Mouse (Mus musculus) c-Kit-positive CD71-negative TER-119-negative erythroid progenitor cells, embryonic 14.5 days (primary cell): ENCODE results near the gene Olfr692.
"Not testable (repeated sequence)": the region's sequence is repeated elsewhere in the genome, so short reads cannot be mapped to it uniquely, and the experiment has no call there.

Experiments
- DNase-seq: peaks from one replicate; pipeline ENCODE4 v3.0.0-alpha.2; 2013; ENCODE audit warnings: low read depth

Olfr692 gene

DNA sequence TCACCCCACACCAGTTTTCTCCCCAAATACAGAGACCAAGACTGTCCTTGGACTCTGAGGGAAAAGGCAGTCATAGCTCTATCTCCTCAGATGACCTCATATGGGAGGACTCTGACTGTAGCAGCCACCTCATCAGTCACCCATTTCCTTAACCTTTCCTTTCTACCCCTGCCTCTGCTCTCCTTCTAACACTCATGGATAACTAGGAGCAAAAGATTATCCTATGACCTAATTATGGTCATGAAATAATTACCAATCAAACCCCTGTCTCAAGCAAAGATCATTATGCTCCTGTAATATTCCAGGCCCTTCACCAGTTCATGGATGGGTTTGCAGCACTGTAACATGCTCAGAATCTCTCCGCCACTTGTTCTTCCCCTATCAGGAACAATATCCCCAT lies at the start of gene Olfr692:
Gene Olfr692 (plus strand): TSS at position 301 of the 400 bp plus-strand sequence.
- DNase-seq, result no peak

DNA sequence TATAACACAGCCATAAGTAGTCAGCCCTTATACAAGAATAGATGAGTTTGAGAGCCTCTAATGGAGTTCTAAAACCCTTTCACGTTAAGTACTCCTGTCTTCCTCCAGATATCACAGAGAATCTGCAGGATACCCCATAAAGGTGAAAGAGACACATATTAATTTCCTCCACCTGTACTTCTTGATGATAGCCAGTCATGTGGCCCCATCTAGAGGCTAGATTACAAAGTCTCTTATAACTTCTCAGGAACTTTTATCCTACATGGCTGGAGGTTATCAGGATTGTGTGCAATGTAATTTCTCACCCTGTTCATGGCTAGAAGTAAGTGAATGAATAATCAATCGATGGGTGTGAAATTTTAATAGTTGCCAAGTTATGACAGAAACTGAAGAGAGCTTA lies 42.7 kb upstream of the Olfr692 start:
- DNase-seq, result no peak

DNA sequence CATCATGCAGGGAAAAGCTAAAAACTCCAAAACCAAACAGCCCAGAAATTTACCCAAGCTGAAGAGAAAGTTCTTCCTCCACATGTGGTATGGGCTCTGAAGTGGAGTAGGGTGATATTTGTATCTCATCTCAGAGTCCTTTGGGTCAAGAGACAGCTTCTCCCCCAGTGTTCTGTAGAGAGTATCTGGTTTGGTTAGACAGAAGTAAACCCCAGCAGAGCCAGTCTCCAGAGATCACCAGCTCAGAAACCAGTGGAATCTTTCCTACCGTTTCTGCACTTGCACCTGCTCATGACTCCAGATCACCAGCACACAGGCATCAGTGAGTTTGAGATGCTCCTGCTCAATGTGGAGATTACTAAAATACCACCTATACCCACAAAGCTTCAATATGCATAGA lies 34.0 kb upstream of the Olfr692 start, which contains the start of gene Olfr690:
Gene Olfr690 (minus strand): TSS at position 101 of the 400 bp plus-strand sequence.
- DNase-seq, result no peak

DNA sequence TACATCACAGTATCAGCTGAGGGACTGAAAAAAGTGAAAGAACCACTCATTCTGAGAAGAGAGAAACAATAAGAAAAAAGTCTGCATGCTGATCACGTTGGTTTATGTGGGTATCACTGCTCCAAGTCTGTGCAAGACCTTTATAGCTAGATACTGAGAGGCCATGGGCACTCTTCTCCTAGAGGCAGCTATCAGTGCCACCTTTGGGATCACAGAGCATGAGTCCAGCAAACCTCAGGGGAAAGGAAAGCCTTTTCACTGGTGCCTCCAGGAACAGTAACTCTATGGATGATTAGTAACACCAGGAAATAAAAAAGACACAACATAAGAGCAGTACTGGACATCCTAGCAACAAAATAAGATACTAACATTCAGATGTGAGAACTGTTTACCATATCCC lies 25.9 kb upstream of the Olfr692 start, which contains the start of gene Olfr691:
Gene Olfr691 (minus strand): TSS at position 101 of the 400 bp plus-strand sequence.
- DNase-seq, result no peak

DNA sequence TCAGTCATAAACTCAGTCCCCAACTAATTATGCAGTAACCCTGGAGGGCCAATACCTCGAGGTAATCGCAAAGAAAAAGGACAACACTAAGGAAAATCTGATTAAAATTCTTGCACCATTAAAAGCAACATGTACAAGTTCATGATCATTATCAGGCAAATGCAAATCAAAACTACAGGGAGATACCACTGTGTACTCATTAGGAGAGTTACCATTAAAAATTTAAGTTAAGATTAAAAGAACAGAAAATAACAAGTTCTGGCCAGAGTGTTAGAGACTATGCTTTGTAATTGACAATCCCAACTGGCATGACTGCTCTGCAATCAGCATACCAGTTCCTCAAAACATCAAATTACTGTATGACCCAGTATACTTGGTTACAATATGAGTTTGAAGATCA lies 25.3 kb upstream of the Olfr692 start:
- no peak for DNase-seq

DNA sequence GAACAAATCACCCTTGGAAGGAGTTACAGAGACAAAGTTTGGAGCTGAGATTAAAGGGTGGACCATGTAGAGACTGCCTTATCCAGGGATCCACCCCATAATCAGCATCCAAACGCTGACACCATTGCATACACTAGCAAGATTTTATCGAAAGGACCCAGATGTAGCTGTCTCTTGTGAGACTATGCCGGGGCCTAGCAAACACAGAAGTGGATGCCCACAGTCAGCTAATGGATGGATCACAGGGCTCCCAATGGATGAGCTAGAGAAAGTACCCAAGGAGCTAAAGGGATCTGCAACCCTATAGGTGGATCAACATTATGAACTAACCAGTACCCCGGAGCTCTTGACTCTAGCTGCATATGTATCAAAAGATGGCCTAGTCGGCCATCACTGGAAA lies 12.0 kb upstream of the Olfr692 start:
- not testable (repeated sequence) for DNase-seq

DNA sequence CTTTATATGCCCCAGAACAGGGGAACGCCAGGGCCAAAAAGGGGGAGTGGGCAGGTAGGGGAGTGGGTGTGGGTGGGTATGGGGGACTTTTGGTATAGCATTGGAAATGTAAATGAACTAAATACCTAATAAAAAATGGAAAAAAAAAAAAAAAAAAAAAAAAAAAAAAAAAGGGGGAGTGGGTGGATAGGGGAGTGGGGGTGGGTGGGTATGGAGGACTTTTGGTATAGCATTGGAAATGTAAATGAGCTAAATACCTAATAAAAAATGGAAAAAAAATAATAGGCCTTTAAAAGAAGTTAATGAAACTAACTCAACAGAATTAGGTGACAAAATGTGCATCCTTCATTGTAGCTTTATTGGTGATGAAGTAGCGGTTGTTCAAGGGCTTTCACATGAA lies 11.5 kb upstream of the Olfr692 start:
- not testable (repeated sequence) for DNase-seq

DNA sequence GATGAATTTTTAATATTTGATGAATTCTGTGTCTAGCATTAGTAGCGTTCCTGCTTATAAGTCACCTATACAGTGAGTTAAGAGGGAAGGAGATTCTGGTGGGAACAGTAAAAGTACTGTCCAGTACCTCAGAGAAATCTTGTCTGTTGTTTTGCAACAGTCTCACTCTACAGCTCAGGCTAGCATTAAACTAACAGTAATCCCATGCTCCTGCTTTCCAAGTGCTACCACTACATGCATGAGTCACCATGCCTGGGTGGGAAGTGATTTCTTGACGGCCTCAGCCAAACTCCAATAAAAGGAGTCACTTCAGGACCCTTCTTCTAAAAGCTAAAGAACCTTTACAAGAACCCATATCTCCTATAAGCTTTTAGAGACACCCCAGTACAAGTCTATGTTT lies 6.3 kb upstream of the Olfr692 start:
- no peak for DNase-seq

DNA sequence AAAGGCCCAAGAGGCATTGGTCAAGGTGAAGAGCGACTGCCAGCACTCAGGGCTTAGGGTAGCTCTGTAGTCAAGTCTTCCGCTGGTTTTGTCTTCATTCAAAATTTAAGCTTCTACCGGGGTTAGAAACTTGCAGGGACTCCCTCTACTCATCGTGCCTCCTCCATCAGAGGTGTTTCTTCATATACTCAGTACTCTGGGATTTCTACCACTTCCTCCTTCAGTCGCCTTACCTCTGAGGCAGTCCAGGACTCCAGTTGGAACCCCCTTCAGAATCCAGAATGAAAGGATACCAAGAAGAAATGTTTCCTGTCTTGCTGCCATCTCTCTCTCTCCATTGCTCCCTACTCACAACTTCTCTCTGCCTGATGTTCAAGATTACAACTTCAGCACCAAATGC lies 762 bp upstream of the Olfr692 start:
- no peak for DNase-seq

DNA sequence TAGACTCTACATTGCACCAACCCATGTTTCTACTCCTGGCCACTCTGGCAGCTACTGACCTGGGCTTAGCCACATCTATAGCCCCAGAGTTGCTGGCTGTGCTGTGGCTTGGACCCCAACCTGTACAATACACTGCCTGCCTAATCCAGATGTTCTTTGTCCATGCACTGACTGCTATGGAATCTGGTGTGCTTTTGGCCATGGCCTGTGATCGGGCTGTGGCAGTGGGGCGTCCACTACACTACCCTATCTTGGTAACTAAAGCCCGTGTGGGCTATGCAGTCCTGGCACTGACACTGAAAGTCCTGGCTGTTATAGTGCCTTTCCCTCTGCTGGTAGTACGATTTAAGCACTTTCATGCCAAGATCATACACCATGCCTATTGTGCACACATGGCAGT lies 491 bp downstream of the Olfr692 start:
- DNase-seq, result no peak

DNA sequence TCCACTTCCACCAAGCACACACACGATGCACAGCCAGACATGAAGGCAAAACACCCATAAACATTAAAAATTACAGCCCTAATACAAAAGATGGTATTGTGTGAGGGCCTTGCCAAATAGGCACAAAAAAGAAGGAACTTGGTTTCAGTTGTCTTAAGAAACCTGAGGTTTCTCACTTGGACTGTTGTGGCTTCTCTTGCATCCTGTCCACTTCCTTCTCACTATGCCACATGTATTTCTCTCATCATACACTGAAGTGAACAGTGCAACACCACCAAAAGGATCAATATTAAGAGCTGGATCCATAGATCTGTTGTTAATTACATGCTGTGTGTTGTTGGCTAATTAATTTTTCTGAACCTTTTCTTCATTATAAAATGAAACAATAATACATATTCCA lies 4.9 kb downstream of the Olfr692 start:
- peak; percentile 24 for DNase-seq

DNA sequence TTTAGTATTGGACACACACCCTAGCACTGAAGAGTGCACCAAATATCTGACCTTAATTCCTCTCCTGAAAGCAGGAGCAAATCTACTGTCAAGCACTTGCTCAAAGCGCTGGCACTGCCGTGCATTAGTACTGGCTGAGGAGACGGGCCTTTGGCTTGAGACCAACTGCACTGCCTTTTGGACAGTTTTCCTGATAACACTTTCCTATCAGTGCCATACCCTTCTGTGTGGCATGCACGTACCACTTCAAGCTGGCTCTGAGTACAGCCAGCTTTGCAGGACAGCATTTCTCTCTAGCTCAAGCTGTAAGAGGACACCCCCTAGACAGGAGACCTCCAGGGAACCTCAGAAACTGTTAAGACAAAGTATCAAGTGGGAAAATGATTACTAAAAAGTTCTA lies 5.5 kb downstream of the Olfr692 start:
- DNase-seq, result no peak

DNA sequence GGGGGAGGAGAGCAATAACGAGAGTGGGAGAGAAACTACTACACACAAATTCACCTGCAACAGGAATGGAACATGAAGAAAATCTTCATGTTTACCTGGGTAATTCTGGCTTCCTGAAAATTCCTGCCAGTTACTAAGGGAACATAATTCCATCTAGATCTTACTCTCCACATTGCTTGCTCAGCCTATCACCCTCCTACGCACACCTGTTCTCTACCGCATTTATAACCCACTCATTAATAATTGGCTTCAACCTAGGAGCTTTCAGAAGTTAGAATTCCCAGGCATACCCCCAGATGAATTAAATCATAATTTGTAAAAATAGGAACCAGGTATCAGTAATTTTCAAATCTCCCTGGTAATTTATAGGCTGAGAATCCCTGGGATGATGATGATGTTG lies 5.9 kb downstream of the Olfr692 start:
- DNase-seq, result no peak

DNA sequence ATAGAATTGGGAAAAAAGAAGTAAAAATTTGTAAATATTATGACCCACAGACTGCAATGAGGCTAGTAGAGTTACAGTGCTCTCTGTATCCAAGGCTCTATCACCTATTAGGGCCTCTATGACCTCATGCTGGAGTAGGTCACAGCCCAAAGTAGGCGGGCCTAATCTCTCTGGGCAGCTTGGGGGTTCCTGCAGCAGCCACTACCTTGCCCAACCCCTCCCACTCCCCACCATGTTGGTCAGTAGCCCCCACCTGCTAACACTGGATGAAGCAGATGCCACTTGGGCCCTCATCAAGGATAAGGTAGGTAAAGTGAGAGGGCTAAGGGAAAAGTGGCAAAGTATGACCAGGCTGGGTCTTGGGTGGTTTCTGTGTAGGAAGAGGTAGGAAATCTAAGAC lies 6.8 kb downstream of the Olfr692 start, which contains the start of gene Gm5901:
Gene Gm5901 (plus strand): TSS at position 173 of the 400 bp plus-strand sequence.
- DNase-seq, result no peak

DNA sequence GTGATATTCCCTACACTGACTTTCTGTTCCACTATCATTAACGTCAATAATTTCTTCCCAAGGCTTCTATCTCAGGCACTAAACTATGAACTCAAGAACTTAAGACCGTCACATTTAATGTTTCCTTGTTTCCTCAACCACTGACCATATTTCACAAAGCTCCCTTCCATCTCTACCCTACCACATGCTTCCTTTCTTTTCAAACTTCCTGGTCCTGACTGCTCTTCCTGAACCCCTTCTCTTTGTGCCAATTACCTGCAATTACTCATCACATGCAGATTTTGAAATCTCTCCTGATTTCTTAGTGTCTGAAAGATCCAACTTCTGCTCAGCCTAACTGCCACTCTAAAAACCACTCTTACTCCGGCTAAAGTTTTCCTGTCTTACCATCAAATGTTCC lies 12.3 kb downstream of the Olfr692 start:
- no peak for DNase-seq

DNA sequence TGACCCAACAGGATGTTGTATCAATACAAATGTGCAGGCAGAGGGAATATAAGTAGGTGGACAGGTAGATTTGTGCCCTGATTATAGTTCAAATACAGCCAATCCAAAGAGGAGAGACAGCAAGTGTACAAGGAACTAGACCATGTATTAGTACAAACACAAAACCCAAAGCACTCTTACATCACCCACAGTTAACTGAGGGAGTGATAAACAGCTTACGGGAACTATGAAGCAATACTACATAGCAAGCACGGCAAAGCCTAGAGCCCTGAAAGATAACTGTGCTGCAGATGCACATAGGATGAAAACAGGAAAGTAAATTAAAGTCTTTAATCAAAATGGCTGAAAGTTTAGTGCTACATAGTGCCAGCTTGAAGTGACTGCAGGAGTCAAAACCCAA lies 19.7 kb downstream of the Olfr692 start:
- no peak for DNase-seq

DNA sequence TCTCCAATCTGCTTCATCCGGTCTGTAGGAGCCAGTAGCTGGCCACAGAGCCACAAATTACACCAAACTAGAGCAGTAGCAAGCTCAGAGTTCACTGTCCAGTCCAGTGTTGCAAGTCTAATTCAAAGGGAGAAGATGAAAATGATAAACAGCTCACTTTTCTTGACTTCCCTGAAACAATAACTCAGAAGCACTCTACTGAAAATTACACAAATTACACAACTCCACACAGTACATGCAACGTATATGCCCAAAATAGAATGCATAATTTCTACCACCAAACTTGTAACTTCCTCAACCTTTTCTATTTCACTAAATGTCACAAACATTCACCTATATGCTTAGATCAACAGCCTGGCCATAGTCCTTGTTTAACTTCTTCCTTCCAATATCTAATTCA lies 22.2 kb downstream of the Olfr692 start:
- DNase-seq, result no peak

DNA sequence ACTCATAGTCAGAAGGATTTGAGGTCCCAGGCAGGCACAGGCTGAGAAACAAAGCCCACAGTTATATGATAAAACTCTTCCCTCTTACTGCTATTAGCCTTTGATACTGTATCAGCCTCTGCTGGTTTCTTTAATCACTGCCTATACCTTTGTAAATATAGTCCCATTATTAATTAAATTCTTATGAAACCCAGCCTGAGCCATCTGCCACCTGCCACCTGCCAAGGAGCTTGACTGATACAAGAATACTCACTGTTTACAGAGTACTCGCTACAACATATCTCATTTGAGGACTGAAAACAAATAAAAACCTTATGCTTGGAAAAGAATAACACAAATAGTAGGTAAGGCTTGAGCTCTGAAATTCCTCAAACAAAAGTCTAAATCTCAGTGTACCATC lies 26.6 kb downstream of the Olfr692 start:
- no peak for DNase-seq

DNA sequence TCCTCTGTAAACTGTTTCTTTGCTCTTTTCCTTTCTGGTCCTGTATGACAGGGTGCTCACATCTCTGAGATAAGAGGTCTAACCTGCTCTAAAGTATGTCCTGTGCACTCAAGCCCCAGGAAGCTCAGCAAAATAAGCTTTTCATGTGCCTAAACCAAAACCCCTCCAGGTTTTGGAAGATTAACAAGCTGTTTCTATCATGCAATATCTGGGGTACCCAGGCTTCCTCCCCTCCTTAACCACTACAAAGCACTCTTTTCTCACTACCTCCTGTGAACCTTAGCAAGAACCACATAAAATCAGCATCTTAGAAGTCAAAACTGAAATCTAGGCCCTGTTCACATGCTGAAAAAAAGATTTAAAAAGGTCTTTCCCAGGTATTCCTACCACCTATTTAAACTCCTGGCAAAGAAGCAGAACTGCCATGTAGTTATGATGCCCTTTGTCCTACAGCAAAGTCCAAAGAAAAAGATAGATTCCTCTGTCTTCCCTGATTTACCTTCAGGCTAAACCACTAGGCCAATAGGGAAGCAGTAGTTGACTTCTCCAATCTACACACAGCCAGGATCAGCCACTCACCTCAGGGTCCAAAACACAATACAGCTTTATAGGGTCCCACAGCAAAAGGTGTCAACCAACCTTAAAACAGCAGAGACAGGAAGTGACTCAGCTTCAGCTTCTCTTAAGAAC lies 27.2 kb downstream of the Olfr692 start:
- no peak for DNase-seq

DNA sequence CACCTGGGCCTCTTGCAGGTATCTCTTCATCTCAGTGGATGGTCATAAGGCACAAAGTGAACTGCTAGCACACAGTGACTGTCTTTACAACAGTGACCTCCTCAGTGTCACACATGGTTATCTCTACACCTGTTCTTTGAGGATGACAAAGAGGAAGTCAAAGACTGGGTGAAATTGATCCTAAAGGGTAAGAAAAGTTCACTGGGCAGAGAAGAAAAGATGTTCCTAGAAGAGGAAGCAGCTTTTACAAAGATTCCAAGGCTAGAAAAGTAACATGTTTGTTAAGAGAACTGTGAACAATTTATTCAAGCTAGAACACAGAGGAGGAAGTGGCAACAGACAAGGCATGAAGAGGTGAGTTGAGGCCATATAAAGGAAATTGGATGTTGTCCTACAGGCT lies 28.1 kb downstream of the Olfr692 start:
- DNase-seq, result no peak

DNA sequence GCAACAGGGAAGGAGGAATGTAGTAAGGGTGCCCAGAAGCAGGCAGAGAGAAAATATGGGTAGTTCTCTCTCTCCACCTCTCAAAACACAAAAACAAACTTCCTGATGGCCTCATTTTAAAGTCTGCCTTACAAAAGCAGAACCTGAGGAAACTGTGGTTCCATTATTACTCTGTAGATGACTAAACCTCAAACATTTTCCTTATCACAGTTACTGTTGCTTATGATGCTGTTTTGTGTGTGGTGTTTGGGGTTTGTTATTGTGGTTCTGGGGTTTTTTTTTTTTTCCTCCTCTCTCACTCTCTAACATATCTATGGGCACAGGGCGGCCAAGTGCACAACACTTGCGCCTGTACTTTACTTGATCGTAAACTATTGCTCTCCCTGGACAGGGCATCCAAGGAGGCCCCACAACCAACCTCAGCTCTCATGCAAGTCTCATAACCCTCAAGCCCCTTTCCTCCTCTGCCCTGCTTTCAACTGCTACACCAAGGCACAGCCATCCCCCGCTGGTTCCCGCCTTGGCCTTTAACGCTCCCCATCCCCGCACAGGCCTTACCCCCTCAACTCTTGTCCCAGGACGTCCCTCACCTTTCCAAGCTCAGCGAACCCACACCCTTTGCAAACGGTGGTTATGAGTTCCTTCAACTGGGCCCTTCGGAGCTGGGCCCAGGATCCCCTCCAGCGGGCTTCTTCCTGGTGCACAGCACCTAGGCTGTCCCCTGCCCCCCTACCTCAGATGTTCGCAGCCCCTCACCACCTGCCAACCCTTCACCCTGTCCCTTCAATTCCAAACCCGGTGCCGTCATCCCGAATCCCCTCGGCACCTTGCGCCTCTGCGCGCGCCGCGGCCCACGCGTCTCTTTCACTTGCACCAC lies 31.3 kb downstream of the Olfr692 start:
- peak; percentile 32 for DNase-seq

DNA sequence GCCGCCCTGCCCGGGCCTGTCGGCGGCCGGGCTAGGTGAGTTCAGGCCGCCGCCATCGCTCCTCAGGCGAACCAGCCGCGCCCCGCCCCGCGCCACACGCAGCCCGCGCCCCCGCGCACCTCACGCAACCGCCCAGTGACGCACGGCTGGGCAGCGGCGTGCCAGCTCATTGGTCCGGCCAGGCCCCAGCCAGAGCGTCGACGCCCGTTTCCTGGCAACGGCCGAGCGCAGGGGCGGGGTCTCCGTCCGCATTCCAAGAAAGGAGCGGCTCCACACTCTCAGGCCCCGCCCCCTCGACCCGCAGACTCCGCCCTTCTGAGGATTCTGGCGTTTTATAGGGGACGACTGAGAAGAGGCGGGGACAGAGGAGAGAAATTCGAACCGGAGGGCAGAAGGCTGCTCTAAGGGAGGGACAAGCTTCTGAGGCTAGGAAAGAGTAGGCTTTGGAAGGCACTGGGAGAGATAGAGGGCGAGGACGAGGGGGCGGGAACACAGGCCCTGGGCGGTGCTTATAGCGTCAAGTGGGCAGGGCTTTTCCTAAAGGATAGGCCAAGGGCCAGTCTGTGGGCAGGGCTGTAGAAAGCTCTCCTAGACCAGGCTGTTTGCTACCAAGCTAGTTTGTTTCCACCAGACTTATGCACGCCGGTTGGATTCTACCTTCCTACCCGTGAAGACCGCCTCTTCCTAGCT lies 32.0 kb downstream of the Olfr692 start, which contains the start of gene Fam160a2:
Gene Fam160a2 (minus strand): TSS at position 120 of the 690 bp plus-strand sequence.
- DNase-seq, result peak; percentile 98

DNA sequence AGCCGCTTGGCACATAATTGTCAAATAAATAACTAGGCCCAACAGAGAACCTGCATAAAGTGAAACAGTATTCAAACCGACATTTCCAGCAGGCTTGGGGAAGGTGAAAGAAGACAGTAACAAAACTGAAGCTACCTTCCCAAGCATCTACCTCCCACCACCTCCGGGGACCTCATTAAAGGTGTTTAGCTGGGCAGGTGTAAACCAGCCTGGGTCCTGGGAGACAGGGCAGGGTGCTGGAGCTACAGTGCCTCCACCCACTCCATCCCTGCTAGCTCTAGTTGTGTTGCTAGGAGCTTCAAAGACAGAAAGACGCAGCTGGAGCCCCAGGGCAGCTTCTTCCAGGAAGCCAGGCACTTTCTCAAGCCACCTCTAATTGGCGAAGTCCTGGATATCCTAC lies 36.2 kb downstream of the Olfr692 start, which contains the start of gene Cnga4:
Gene Cnga4 (plus strand): TSS at position 301 of the 400 bp plus-strand sequence.
- DNase-seq, result no peak
